Mouse (Mus musculus) spleen, adult 2 months (tissue): ENCODE results near the gene Arfgap3.

ENCODE experiments used
- CTCF ChIP-seq: fragments of 200-500 bp; IDR thresholded peaks from 2 replicates; pipeline ENCODE4 v1.5.1; 2011; ENCODE audit warnings: mild to moderate bottlenecking, inconsistent platforms; ENCODE audit not compliant: insufficient read depth, insufficient read length, insufficient replicate concordance; ENCODE audit errors: extremely low read depth
- POLR2A ChIP-seq: fragments of 200-500 bp; IDR thresholded peaks from 2 replicates; pipeline ENCODE4 v1.6.1; 2011; ENCODE audit warnings: low read depth, low read length, inconsistent platforms

DNA sequence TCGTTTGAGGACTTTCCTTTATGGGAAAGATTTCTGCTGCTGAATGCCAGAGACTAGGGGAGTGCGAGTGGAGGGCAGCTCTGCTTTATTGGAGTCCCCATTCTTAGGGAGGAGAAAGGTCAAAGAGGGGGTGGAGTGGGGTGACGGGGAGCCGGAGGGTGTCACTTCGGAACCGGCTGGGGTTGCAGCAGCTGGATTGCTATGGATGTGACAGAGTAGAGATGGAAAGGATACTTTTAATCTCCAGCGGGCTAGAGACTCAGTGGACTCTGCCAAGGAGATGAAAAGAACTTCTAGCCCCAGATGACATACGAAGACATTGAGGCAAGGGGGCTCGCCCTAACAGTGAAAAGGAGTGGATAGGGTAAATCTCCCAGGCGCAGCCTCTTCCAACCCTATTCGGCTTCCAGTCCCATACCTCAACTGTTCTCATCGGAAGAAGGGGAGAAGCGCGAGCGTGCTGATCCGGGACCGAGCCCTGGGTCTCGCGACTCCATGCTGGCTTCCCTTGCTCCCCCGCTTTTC lies 99.3 kb downstream of the Arfgap3 start:
- TF ChIP-seq POLR2A (no peak), CTCF (no peak)
